Mouse (Mus musculus) CD8-positive naive resting alpha-beta T cell, adult 57 days (primary cell): ENCODE data around the gene Ptcd2. TPM values are rescaled to one million over a fixed set of nuclear protein-coding genes. Genes with fewer than 3 reads are reported as not detected.

ENCODE experiments used
- total RNA-seq: library from RNA; stranded (reverse); gene quantifications from one replicate; pipeline ENCODE4 v1.2.4, GENCODE M21; 2023

Gene Ptcd2
- 35.2 TPM for total RNA-seq

GRCm38 (mm10) chr13:99344599-99345575 is at the start of gene Ptcd2, which contains the start of gene Mrps27:
Ptcd2 (minus strand) TSS chr13:99344705.
Mrps27 (plus strand) TSS chr13:99344786.

Other genes with a start within 250 kb of the Ptcd2 start
- 1.3 TPM for gene Zfp366, start 159.9 kb downstream of the Ptcd2 start, total RNA-seq
- 15.5 TPM for gene Mrps27, start 81 bp upstream of the Ptcd2 start, total RNA-seq
- 0.12 TPM for gene Map1b, start 171.8 kb upstream of the Ptcd2 start, total RNA-seq